Mouse (Mus musculus) ovary, postnatal 14 days (tissue): ENCODE measurements around the gene Cdk19.
"Not testable (repeated sequence)": the region's sequence is repeated elsewhere in the genome, so short reads cannot be mapped to it uniquely, and the experiment has no call there.

ENCODE experiments used
- DNase-seq: peaks from one replicate; pipeline ENCODE4 v3.0.0; 2022; ENCODE audit warnings: low spot score

The Cdk19 gene

GRCm38 (mm10) chr10:40524032-40524806 lies 184.9 kb downstream of the Cdk19 start:
- DNase-seq, result no peak

DNA sequence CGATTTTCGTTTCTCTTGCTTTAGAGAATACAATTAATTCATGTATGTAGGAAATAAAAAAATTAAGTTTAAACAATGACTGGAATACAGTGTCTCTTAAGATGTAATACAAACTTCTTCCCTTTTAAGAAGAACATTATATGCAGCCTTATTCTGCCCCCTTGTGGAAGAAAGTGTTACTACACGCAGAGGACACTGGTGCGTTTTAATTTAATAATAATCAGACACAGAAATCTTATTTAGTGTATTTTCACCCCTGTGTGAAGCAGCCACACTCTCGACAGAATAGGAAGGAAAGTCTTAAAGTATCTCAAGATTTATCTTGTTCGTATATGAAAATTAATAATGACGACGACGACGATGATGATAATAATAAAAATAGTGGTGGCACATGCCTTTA lies 185.6 kb downstream of the Cdk19 start:
- peak; percentile 65 for DNase-seq

GRCm38 (mm10) chr10:40525616-40526155 lies 186.3 kb downstream of the Cdk19 start:
- no peak for DNase-seq

DNA sequence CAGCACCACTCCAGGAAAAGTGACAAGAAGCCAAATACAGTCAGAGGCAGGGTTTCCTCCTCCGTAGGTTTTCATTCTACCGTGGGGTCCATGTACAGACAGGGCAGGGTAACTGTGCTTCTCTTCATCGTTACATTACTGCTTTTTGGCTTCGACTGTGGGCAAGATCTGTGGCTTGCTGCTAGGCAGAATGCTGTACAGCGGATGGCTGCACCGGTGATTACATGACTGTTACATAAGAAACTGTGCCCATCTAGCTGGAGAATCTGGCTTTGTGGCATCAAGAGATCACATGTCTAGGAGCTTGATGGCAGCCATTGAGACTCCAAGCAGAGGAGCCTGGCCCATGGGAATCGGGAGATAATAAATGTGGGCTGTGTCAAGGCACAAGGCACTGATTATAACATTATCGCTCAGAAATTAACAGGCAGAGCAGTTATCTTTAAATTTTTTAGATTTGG lies 187.0 kb downstream of the Cdk19 start:
- no peak for DNase-seq

- DNase-seq, result no peak
Measured at GRCm38 (mm10) chr10:40526986-40527385, 187.6 kb downstream of the Cdk19 start.

DNA sequence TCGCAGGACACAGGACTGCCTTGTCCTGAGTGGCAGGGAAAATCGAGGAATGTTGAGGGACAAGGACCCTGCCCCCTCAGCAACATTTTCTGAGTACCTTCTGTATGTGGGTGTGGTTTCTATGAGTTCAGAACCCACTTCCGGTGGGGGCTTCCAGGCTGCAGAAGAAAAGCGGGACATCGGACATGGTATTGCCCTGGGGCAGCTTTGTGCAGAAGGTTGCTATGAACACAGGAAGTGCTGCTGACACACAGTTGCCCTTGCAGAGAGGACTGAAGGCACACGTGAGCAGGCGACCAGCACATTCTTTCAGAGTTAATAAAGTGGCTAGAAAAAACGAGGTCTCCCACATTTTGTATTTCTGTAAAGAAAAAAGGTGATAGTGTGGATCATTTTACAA lies 188.2 kb downstream of the Cdk19 start:
- DNase-seq, result no peak

- no peak for DNase-seq
Measured at GRCm38 (mm10) chr10:40528668-40529067, 189.3 kb downstream of the Cdk19 start.

GRCm38 (mm10) chr10:40529617-40530016 lies 190.3 kb downstream of the Cdk19 start:
- no peak for DNase-seq

DNA sequence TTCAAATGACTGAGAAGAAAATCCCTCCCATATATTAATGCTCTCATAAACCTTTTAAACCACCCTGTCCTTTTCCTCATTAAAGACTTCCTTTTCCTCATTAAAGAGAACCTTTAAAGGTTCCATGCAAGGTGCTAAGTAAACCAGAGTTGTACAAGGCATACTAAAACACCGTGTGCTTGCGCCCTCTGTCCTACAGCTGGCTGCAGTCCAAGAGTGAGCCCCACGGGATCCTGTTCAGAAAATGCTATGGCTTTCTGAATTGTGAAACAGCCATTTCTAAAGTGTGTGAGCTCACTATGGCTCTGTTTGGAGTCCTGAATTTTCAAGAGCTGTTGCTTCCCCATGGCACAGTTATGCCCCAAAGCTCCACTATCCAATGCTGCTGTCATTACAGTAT lies 191.3 kb downstream of the Cdk19 start:
- DNase-seq, result no peak

DNA sequence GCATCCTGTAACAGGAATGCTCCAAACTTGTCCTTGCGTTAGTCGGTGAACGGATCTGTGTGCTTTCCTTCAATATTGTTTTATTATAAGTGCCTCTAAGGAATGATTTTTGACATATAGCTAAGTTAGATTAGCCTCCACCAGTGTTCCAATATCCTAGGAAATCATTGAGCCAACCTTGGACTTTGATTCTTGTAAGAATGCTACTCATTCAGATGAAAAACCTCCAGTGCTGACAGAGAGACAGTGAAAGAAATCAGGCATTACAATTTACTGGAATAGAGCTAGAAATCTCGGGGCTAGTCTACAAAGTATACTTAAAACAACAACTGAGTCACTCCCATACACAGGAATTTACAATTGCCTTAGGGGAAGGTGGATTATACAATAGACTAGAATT lies 193.2 kb downstream of the Cdk19 start:
- not testable (repeated sequence) for DNase-seq
